Mouse (Mus musculus): Measurements from ENCODE around the gene Lax1. TPM values are rescaled to one million over a fixed set of nuclear protein-coding genes. Genes with fewer than 3 reads are reported as not detected.

Lax1 gene
- total and polyA plus RNA-seq, 2 experiments from 2014 or later: 0.15 TPM

DNA sequence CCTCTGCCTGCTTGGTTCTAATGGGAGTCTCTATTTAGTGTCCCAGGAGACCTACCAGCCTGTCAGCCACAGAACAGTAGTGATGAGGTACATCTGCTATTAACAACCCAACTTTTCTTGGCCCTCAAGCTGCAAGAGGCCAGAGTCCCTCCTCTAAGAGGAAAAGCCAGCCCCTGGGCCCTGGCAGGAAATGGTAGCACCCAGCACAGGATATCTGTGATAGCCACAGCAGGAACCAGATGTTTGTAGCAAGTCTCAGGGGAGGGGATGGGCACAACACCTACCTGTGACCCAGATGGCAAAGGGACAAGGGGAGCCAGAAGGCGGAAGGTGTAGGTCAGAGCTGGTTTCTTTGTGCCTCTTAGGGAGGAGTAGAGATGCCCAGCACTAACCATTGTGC, 5.0 kb upstream of the Lax1 start:
- TF ChIP-seq EP300 (IDR thresholded peaks at IDR 0.05; ENCODE audit: low read depth) (no peak), CTCF (IDR thresholded peaks at IDR 0.05; ENCODE audit: low read depth) (no peak)
- Histone ChIP-seq H3K9me3 (replicated peaks; ENCODE audit: control insufficient read depth, low read length) (no peaks in the 10 kb centered on the region), H3K9ac (replicated peaks; ENCODE audit: low read depth, low read length) (no peak overlapping the region), H3K27ac (ENCODE audit: low read depth) (peak overlapping the region; percentile 83), H3K4me1 (ENCODE audit: control insufficient read depth, insufficient read depth) (peaks cover 29% of the 10 kb centered on the region), H3K4me3 (ENCODE audit: low read depth, low read length) (no peak overlapping the region), H3K4me2 (ENCODE audit: low read depth, low read length) (no peak overlapping the region), H3K36me3 (replicated peaks; ENCODE audit: control insufficient read depth, insufficient read depth, low read length) (no peaks in the 10 kb centered on the region), H3K27me3 (ENCODE audit: control insufficient read depth, insufficient read depth, low read length) (no peaks in the 10 kb centered on the region)
- DNase-seq (ENCODE audit: low spot score): no peak
- 94% methylated on average over 1 of the region's 1 CpGs for WGBS
- peak; percentile 32 for ATAC-seq (ENCODE audit: insufficient read depth, low read depth)

- no peak for ATAC-seq (ENCODE audit: insufficient read depth, low read depth)
- Histone ChIP-seq H3K4me2 (ENCODE audit: low read depth, low read length) (no peak overlapping the region), H3K4me3 (ENCODE audit: low read depth, low read length) (no peak overlapping the region), H3K36me3 (replicated peaks; ENCODE audit: control insufficient read depth, insufficient read depth, low read length) (no peaks in the 10 kb centered on the region), H3K4me1 (ENCODE audit: control insufficient read depth, insufficient read depth) (peaks cover 29% of the 10 kb centered on the region), H3K9me3 (replicated peaks; ENCODE audit: control insufficient read depth, low read length) (no peaks in the 10 kb centered on the region), H3K9ac (replicated peaks; ENCODE audit: low read depth, low read length) (no peak overlapping the region), H3K27ac (ENCODE audit: low read depth) (peak overlapping the region; percentile 83), H3K27me3 (ENCODE audit: control insufficient read depth, insufficient read depth, low read length) (no peaks in the 10 kb centered on the region)
- TF ChIP-seq EP300 (IDR thresholded peaks at IDR 0.05; ENCODE audit: low read depth): no peak
- peak; percentile 27 for DNase-seq (ENCODE audit: low spot score)
- WGBS: 11% methylated on average over 1 of the region's 1 CpGs
Measured at GRCm38 (mm10) chr1:133694301-133694700, 4.4 kb upstream of the Lax1 start.

- Histone ChIP-seq H3K9me3 (replicated peaks; ENCODE audit: control insufficient read depth, low read length) (no peaks in the 10 kb centered on the region), H3K27me3 (ENCODE audit: control insufficient read depth, insufficient read depth, low read length) (no peaks in the 10 kb centered on the region), H3K4me1 (ENCODE audit: control insufficient read depth, insufficient read depth) (peaks cover 29% of the 10 kb centered on the region), H3K4me2 (ENCODE audit: low read depth, low read length) (no peak overlapping the region), H3K9ac (replicated peaks; ENCODE audit: low read depth, low read length) (no peak overlapping the region), H3K4me3 (ENCODE audit: low read depth, low read length) (no peak overlapping the region), H3K27ac (ENCODE audit: low read depth) (0 out of 2 replicates have a peak overlapping the region, but pooled peaks have one; percentile 83), H3K36me3 (replicated peaks; ENCODE audit: control insufficient read depth, insufficient read depth, low read length) (no peaks in the 10 kb centered on the region)
- TF ChIP-seq EP300 (IDR thresholded peaks at IDR 0.05; ENCODE audit: low read depth) (no peak), CTCF (IDR thresholded peaks at IDR 0.05; ENCODE audit: low read depth) (no peak)
- no peak for ATAC-seq (ENCODE audit: insufficient read depth, low read depth)
- DNase-seq (ENCODE audit: low spot score): no peak
- WGBS: 77% methylated on average over 11 of the region's 11 CpGs
Measured at GRCm38 (mm10) chr1:133693536-133694114, 3.7 kb upstream of the Lax1 start.

DNA sequence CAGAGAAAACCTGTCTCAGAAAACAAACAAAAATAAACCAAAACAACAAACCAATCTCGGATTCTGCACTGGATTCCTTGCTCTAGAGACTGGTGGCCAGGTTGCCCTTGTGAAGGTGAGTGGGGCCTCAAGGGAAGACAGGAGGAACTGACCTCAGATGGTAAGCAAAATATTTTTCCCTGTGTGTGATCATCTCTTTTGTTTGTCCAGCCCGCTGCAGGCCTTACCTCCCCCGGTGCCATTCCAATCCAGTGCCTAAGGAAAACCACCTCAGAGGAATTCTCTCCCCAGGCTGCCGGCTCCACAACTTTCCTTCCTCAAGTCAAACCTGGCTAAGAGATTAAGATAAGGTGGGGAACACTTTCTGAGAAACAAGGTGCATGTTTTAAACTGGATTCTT, 2.3 kb upstream of the Lax1 start:
- DNase-seq (ENCODE audit: low spot score) (no peak), ATAC-seq (ENCODE audit: insufficient read depth, low read depth) (no peak)
- Histone ChIP-seq H3K4me2 (ENCODE audit: low read depth, low read length) (no peak overlapping the region), H3K27me3 (ENCODE audit: control insufficient read depth, insufficient read depth, low read length) (no peaks in the 10 kb centered on the region), H3K9me3 (replicated peaks; ENCODE audit: control insufficient read depth, low read length) (no peaks in the 10 kb centered on the region), H3K9ac (replicated peaks; ENCODE audit: low read depth, low read length) (no peak overlapping the region), H3K27ac (ENCODE audit: low read depth) (no peak overlapping the region), H3K4me3 (ENCODE audit: low read depth, low read length) (no peak overlapping the region), H3K36me3 (replicated peaks; ENCODE audit: control insufficient read depth, insufficient read depth, low read length) (no peaks in the 10 kb centered on the region), H3K4me1 (ENCODE audit: control insufficient read depth, insufficient read depth) (peaks cover 29% of the 10 kb centered on the region)
- TF ChIP-seq EP300 (IDR thresholded peaks at IDR 0.05; ENCODE audit: low read depth): no peak
- TF ChIP-seq CTCF (IDR thresholded peaks at IDR 0.05; ENCODE audit: low read depth): no peak
- WGBS: 38% methylated on average over 4 of the region's 4 CpGs

DNA sequence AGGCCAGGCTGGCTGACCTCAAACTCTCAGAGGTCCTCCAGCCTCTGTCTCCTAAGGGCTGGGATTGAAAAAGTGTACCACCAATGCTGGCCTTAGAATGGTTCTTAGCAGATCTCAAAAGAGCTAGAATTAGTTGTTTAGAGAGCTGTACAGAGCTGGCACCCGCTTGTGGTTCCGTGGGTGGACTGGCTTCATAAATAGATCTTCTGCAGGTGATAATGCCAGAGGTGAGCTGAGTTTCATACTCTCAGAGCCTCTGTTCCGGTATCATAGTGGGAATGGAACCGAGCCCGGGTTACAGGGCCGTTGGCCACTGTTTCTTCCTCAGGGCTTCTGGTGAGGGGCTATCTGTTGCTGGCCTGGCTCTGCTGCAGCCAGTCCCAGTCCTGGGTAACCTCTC, 1.1 kb upstream of the Lax1 start:
- Histone ChIP-seq H3K36me3 (replicated peaks; ENCODE audit: control insufficient read depth, insufficient read depth, low read length) (no peaks in the 10 kb centered on the region), H3K4me1 (ENCODE audit: control insufficient read depth, insufficient read depth) (peaks cover 19% of the 10 kb centered on the region), H3K4me2 (ENCODE audit: low read depth, low read length) (no peak overlapping the region), H3K9ac (replicated peaks; ENCODE audit: low read depth, low read length) (no peak overlapping the region), H3K27me3 (ENCODE audit: control insufficient read depth, insufficient read depth, low read length) (no peaks in the 10 kb centered on the region), H3K27ac (ENCODE audit: low read depth) (no peak overlapping the region), H3K9me3 (replicated peaks; ENCODE audit: control insufficient read depth, low read length) (no peaks in the 10 kb centered on the region), H3K4me3 (ENCODE audit: low read depth, low read length) (no peak overlapping the region)
- 87% methylated on average over 6 of the region's 6 CpGs for WGBS
- TF ChIP-seq EP300 (IDR thresholded peaks at IDR 0.05; ENCODE audit: low read depth) (no peak), CTCF (IDR thresholded peaks at IDR 0.05; ENCODE audit: low read depth) (no peak)
- no peak for DNase-seq (ENCODE audit: low spot score)
- ATAC-seq (ENCODE audit: insufficient read depth, low read depth): no peak

GRCm38 (mm10) chr1:133688301-133688700, 1.6 kb downstream of the Lax1 start:
- H3K4me1 ChIP-seq (ENCODE audit: control insufficient read depth, insufficient read depth): no peaks in the 10 kb centered on the region
- no peak overlapping the region for H3K27ac ChIP-seq (ENCODE audit: low read depth)
- H3K4me2 ChIP-seq (ENCODE audit: low read depth, low read length): no peak overlapping the region; the same call in 1 of the 2 replicates
- DNase-seq (ENCODE audit: low spot score): no peak
- H3K9me3 ChIP-seq (replicated peaks; ENCODE audit: control insufficient read depth, low read length): no peaks in the 10 kb centered on the region
- no peaks in the 10 kb centered on the region for H3K36me3 ChIP-seq (replicated peaks; ENCODE audit: control insufficient read depth, insufficient read depth, low read length)
- ATAC-seq (ENCODE audit: insufficient read depth, low read depth): no peak
- no peak overlapping the region for H3K9ac ChIP-seq (replicated peaks; ENCODE audit: low read depth, low read length)
- 79% methylated on average over 7 of the region's 7 CpGs for WGBS
- no peak for TF ChIP-seq EP300 (IDR thresholded peaks at IDR 0.05; ENCODE audit: low read depth)
- no peak for TF ChIP-seq CTCF (IDR thresholded peaks at IDR 0.05; ENCODE audit: low read depth)
- no peaks in the 10 kb centered on the region for H3K27me3 ChIP-seq (ENCODE audit: control insufficient read depth, insufficient read depth, low read length)
- no peak overlapping the region for H3K4me3 ChIP-seq (ENCODE audit: low read depth, low read length)
